Mouse (Mus musculus) CD4-positive, CD25-positive, alpha-beta regulatory T cell, adult 4 months (primary cell): Measurements from ENCODE around the gene Cdan1. TPM values are rescaled to one million over a fixed set of nuclear protein-coding genes. Genes with fewer than 3 reads are reported as not detected.

Experiments
- polyA plus RNA-seq, 2 experiments: library from polyadenylated mRNA; unstranded; fragments of 100-300 nt; shearing (Covaris generic); gene quantifications; one replicate each; pipeline ENCODE4 v1.2.1; 2017

Cdan1 gene
- polyA plus RNA-seq, 2 experiments from 2014 or later: 4.9 to 6.3 TPM

Other genes starting within 250 kb of the Cdan1 start
- 10 to 100 TPM; 14.1 to 22.1 TPM for gene Haus2, start 240.7 kb downstream of the Cdan1 start, polyA plus RNA-seq
- gene Lrrc57, start 240.6 kb downstream of the Cdan1 start, polyA plus RNA-seq: 10 to 100 TPM; 33.0 to 37.2 TPM
- gene Stard9, start 221.0 kb downstream of the Cdan1 start, polyA plus RNA-seq: under 1 TPM; 0.48 to 0.59 TPM
- gene Ttbk2, start 476 bp upstream of the Cdan1 start, polyA plus RNA-seq: under 1 TPM; 0.66 to 0.91 TPM
- 10 to 100 TPM; 46.2 to 47.3 TPM for gene Ubr1, start 120.6 kb upstream of the Cdan1 start, polyA plus RNA-seq
- 10 to 100 TPM; 11.0 to 15.5 TPM for gene Tmem62, start 126.9 kb upstream of the Cdan1 start, polyA plus RNA-seq
- 100 to 1,000 TPM; 149 to 151 TPM for gene Ccndbp1, start 158.3 kb upstream of the Cdan1 start, polyA plus RNA-seq
- under 1 TPM; 0.35 to 0.42 TPM for gene Epb42, start 186.9 kb upstream of the Cdan1 start, polyA plus RNA-seq
- gene Tgm5, start 235.7 kb upstream of the Cdan1 start, polyA plus RNA-seq: not detected